Mouse (Mus musculus): ENCODE data around the gene Tbc1d8b.

DNA sequence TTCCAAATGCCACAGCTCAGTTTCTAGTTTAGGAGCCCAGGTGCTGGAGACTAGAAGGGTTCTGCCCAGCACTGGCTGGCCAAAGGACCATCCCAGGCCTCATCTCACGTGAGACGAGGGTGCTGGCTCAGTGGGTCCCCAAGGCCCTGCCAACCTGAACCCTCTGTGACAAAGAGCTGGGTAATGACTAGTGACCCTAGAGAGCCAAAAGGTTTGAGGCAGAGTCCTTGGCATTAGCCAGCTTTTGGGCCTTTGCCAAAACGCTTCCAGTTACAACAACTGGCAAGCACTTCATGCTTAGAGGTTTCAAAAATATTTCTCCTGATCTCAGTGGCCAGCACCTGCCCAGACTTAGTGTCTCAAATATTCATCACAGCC is 98.2 kb downstream of the Tbc1d8b start:
- TF ChIP-seq CTCF (IDR thresholded peaks at IDR 0.05; ENCODE audit: low read depth): no peak
- no peak for TF ChIP-seq EP300 (IDR thresholded peaks at IDR 0.05; ENCODE audit: low read depth)
